ENCODE assay signal across 8 mouse cellular contexts in genomic region chr7:60492028-60492995, GRCm38 (mm10).
DNase-seq lines count a peak whose midpoint lies in the region; ATAC-seq and TF ChIP-seq lines count a peak whose summit lies in the region.
"Not testable (repeated sequence)": the region's sequence is repeated elsewhere in the genome, so short reads cannot be mapped to it uniquely, and the experiment has no call there.

No protein-coding gene starts in this region.

- not testable (repeated sequence) for TF ChIP-seq EP300 in ES-Bruce4 (IDR thresholded peaks at IDR 0.05; ENCODE audit: insufficient read depth, low read depth, low read length)

- not testable (repeated sequence) for H3K27ac ChIP-seq in ES-Bruce4 (ENCODE audit: insufficient read depth, low read length); forebrain, embryonic 11.5 days (ENCODE audit: low read depth, low read length); heart, embryonic 15.5 days; kidney, embryonic 15.5 days

- not testable (repeated sequence) for H3K9me3 ChIP-seq in ES-Bruce4 (replicated peaks; ENCODE audit: control insufficient read depth, insufficient read depth, low read length, poor library complexity, severe bottlenecking); forebrain, embryonic 11.5 days (ENCODE audit: control insufficient read depth, low read length); heart, embryonic 15.5 days (replicated peaks); kidney, embryonic 15.5 days (replicated peaks)

- not testable (repeated sequence) for H3K4me1 ChIP-seq in ES-Bruce4 (ENCODE audit: control insufficient read depth, insufficient read depth, low read length); forebrain, embryonic 11.5 days (replicated peaks; ENCODE audit: control insufficient read depth, insufficient read depth, low read length); heart, embryonic 15.5 days (replicated peaks); kidney, embryonic 15.5 days

- intact Hi-C loops in left cerebral cortex, postnatal 4 days (cut with DNase I), result not testable (repeated sequence)

- H3K4me2 ChIP-seq in forebrain, embryonic 11.5 days (ENCODE audit: low read depth, low read length, severe bottlenecking), result peak overlapping the region; percentile 9; the same call in 1 of the 2 replicates
- peak overlapping the region; percentile 52 for H3K4me2 ChIP-seq in heart, embryonic 15.5 days
- H3K4me2 ChIP-seq in kidney, embryonic 15.5 days, result peak overlapping the region; percentile 49

- peak; percentile 78 for DNase-seq in cerebellum, adult 11-12 months
- DNase-seq in forebrain, embryonic 11.5 days (ENCODE audit: low spot score), result peak; percentile 69
- peak; percentile 63 for DNase-seq in left cerebral cortex, postnatal 4 days
- DNase-seq in right cerebral cortex, postnatal 14 days, result peak; percentile 32

- H3K9ac ChIP-seq in ES-Bruce4 (ENCODE audit: low read depth, poor library complexity, severe bottlenecking); forebrain, embryonic 11.5 days (ENCODE audit: low read length); heart, embryonic 15.5 days; kidney, embryonic 15.5 days: not testable (repeated sequence)

- WGBS in forebrain, embryonic 11.5 days, result 15% methylated on average over 39 of the region's 39 CpGs
- 11% methylated on average over 39 of the region's 39 CpGs for WGBS in heart, embryonic 15.5 days
- WGBS in kidney, embryonic 15.5 days, result 11% methylated on average over 39 of the region's 39 CpGs

- not testable (repeated sequence) for TF ChIP-seq CTCF in ES-Bruce4 (IDR thresholded peaks at IDR 0.05; ENCODE audit: low read depth, low read length)

- TF ChIP-seq POLR2A in ES-Bruce4 (IDR thresholded peaks at IDR 0.05; ENCODE audit: insufficient read depth, low read length), result not testable (repeated sequence)

- H3K4me3 ChIP-seq in ES-Bruce4 (ENCODE audit: low read depth, low read length), result peak overlapping the region; percentile 38
- H3K4me3 ChIP-seq in forebrain, embryonic 11.5 days (ENCODE audit: low read depth, low read length), result peak overlapping the region; percentile 23
- peak overlapping the region; percentile 44 for H3K4me3 ChIP-seq in heart, embryonic 15.5 days
- H3K4me3 ChIP-seq in kidney, embryonic 15.5 days (replicated peaks), result peak overlapping the region; percentile 36

- ATAC-seq in forebrain, embryonic 11.5 days (replicated peaks; ENCODE audit: low FRiP score), result peak; percentile 94
- not testable (repeated sequence) for ATAC-seq in heart, embryonic 15.5 days (replicated peaks; ENCODE audit: insufficient number of reproducible peaks, insufficient read depth, low FRiP score, low read depth)
- ATAC-seq in kidney, embryonic 15.5 days (replicated peaks; ENCODE audit: low FRiP score), result peak; percentile 94
- peak; percentile 58 for ATAC-seq in megakaryocyte progenitor cell, adult 5-6 weeks (replicated peaks; ENCODE audit: poor library complexity)

- not testable (repeated sequence) for H3K27me3 ChIP-seq in ES-Bruce4 (ENCODE audit: control insufficient read depth, insufficient read depth, low read length, poor library complexity, severe bottlenecking); forebrain, embryonic 11.5 days (ENCODE audit: control insufficient read depth, insufficient read depth, low read length); heart, embryonic 15.5 days; kidney, embryonic 15.5 days

- H3K36me3 ChIP-seq in ES-Bruce4 (ENCODE audit: control insufficient read depth, insufficient read depth, low read length, poor library complexity, severe bottlenecking); forebrain, embryonic 11.5 days (ENCODE audit: control insufficient read depth, insufficient read depth, low read length); heart, embryonic 15.5 days; kidney, embryonic 15.5 days: not testable (repeated sequence)
